Mouse (Mus musculus) G1E (cell line): ENCODE data around the gene Olfr735. TPM values are rescaled to one million over a fixed set of nuclear protein-coding genes. Genes with fewer than 3 reads are reported as not detected.

Experiments used
- ATAC-seq: 2 replicates; pipeline ENCODE4 v1.8.0; 2016; ENCODE audit warnings: mild to moderate bottlenecking; ENCODE audit not compliant: insufficient number of reproducible peaks, poor library complexity, low FRiP score, severe bottlenecking; ENCODE audit errors: extremely low read depth
- DNase-seq: peaks from one replicate; pipeline ENCODE4 v3.0.0; 2012; ENCODE audit warnings: low spot score
- H3K27me3 ChIP-seq: 2 replicates; pipeline ENCODE4 v1.6.1; 2012; ENCODE audit warnings: mild to moderate bottlenecking, low read length, inconsistent platforms; ENCODE audit not compliant: insufficient read depth
- H3K36me3 ChIP-seq: replicated peaks from 2 replicates; pipeline ENCODE3; 2012; ENCODE audit warnings: mild to moderate bottlenecking, inconsistent platforms
- H3K4me1 ChIP-seq: 2 replicates; pipeline ENCODE4 v1.6.1; 2012; ENCODE audit warnings: low read depth, low read length, inconsistent platforms, mixed read lengths; ENCODE audit not compliant: insufficient read depth
- H3K4me3 ChIP-seq: 2 replicates; pipeline ENCODE4 v1.5.1; 2012; ENCODE audit warnings: low read depth, mild to moderate bottlenecking, inconsistent platforms, low read length, moderate library complexity, mixed read lengths
- H3K9me3 ChIP-seq: replicated peaks from 2 replicates; pipeline ENCODE4 v1.6.1; 2012; ENCODE audit warnings: inconsistent platforms
- GATA1 ChIP-seq: IDR thresholded peaks from 2 replicates; pipeline ENCODE4 v1.6.1; 2012; ENCODE audit warnings: borderline replicate concordance, low read length, inconsistent platforms, mixed read lengths
- GATA2 ChIP-seq: IDR thresholded peaks from 2 replicates; pipeline ENCODE4 v1.6.1; 2012; ENCODE audit warnings: low read depth, low read length, inconsistent platforms, borderline replicate concordance
- POLR2AphosphoS5 ChIP-seq: IDR thresholded peaks from 2 replicates; pipeline ENCODE4 v1.6.1; 2012; ENCODE audit warnings: low read depth, low read length, inconsistent platforms; ENCODE audit not compliant: insufficient replicate concordance
- TAL1 ChIP-seq: conservative IDR thresholded peaks from 2 replicates; pipeline ENCODE4 v1.6.1; 2012; ENCODE audit warnings: low read depth, low read length, inconsistent platforms, mixed read lengths
- polyA plus RNA-seq: library from polyadenylated mRNA; stranded (reverse); fragments of >175 nt; gene quantifications from 2 replicates; pipeline ENCODE4 v1.2.3, GENCODE M21; 2012
- total RNA-seq, 2 experiments: library from RNA; stranded (forward) in 1 of 2; stranded (reverse) in 1 of 2; fragments of 200-1000 nt in 1 of 2; fragments of >200 nt in 1 of 2; fragmentation: Nextera tagmentation in 1 of 2; gene quantifications; 2 replicates each; pipeline ENCODE4 v1.2.3; 2014 to 2017

Olfr735 gene
- total and polyA plus RNA-seq, 3 experiments = 0.44 TPM; not detected in 2

- no peak within 1 kb of the TSS for H3K4me3 ChIP-seq
- H3K4me1 ChIP-seq = no peaks in the 10 kb centered on the region
- DNase-seq (no peak), ATAC-seq (no peak)
- TF ChIP-seq TAL1 = no peak
- TF ChIP-seq GATA2 = no peak
- no peak for TF ChIP-seq GATA1
- TF ChIP-seq POLR2AphosphoS5 = no peak
- no peaks in the 10 kb centered on the region for H3K9me3 ChIP-seq
- no peaks in the 10 kb centered on the region for H3K36me3 ChIP-seq
- no peaks in the 10 kb centered on the region for H3K27me3 ChIP-seq
Observed at GRCm38 (mm10) chr14:50326661-50327060, 22.0 kb downstream of the Olfr735 start, which contains the start of gene Olfr734. TSS of gene Olfr734 (minus strand) at chr14:50326761.

- H3K4me3 ChIP-seq = no peak within 1 kb of the TSS
- DNase-seq (no peak), ATAC-seq (no peak)
- no peaks in the 10 kb centered on the region for H3K4me1 ChIP-seq
- no peaks in the 10 kb centered on the region for H3K36me3 ChIP-seq
- no peaks in the 10 kb centered on the region for H3K27me3 ChIP-seq
- no peaks in the 10 kb centered on the region for H3K9me3 ChIP-seq
- TF ChIP-seq GATA1 = no peak
Observed at GRCm38 (mm10) chr14:50301422-50301821, 47.2 kb downstream of the Olfr735 start, which contains the start of gene Olfr733. TSS of gene Olfr733 (minus strand) at chr14:50301522.

Other genes with a start within 250 kb of the Olfr735 start
- gene Olfr727, start 225.7 kb downstream of the Olfr735 start, total RNA-seq (2014; fragmentation: Nextera tagmentation) = not detected in 2 replicates
- not detected in 2 replicates for gene Olfr727, start 225.7 kb downstream of the Olfr735 start, total RNA-seq (2017)
- not detected in 2 replicates for gene Olfr727, start 225.7 kb downstream of the Olfr735 start, polyA plus RNA-seq
- gene Olfr728, start 206.2 kb downstream of the Olfr735 start, total RNA-seq (2014; fragmentation: Nextera tagmentation) = not detected in 2 replicates
- 0.22 and 0.23 TPM in 2 replicates for gene Olfr728, start 206.2 kb downstream of the Olfr735 start, total RNA-seq (2017)
- gene Olfr728, start 206.2 kb downstream of the Olfr735 start, polyA plus RNA-seq = not detected in 2 replicates
- not detected in 2 replicates for gene Olfr729, start 196.0 kb downstream of the Olfr735 start, total RNA-seq (2014; fragmentation: Nextera tagmentation)
- gene Olfr729, start 196.0 kb downstream of the Olfr735 start, total RNA-seq (2017) = under 0.01 and 0.05 TPM in 2 replicates
- gene Olfr729, start 196.0 kb downstream of the Olfr735 start, polyA plus RNA-seq = not detected in 2 replicates
- not detected in 2 replicates for gene Olfr730, start 160.7 kb downstream of the Olfr735 start, total RNA-seq (2014; fragmentation: Nextera tagmentation)
- gene Olfr730, start 160.7 kb downstream of the Olfr735 start, total RNA-seq (2017) = 0.22 and 0.41 TPM in 2 replicates
- gene Olfr730, start 160.7 kb downstream of the Olfr735 start, polyA plus RNA-seq = not detected in 2 replicates
- not detected in 2 replicates for gene Olfr731, start 107.0 kb downstream of the Olfr735 start, total RNA-seq (2014; fragmentation: Nextera tagmentation)
- under 0.01 and 0.22 TPM in 2 replicates for gene Olfr731, start 107.0 kb downstream of the Olfr735 start, total RNA-seq (2017)
- not detected in 2 replicates for gene Olfr731, start 107.0 kb downstream of the Olfr735 start, polyA plus RNA-seq
- not detected in 2 replicates for gene Olfr732, start 64.7 kb downstream of the Olfr735 start, total RNA-seq (2014; fragmentation: Nextera tagmentation)
- gene Olfr732, start 64.7 kb downstream of the Olfr735 start, total RNA-seq (2017) = 0.11 TPM in 1 of 2 replicates, not detected in the other
- not detected in 2 replicates for gene Olfr732, start 64.7 kb downstream of the Olfr735 start, polyA plus RNA-seq
- gene Olfr733, start 47.4 kb downstream of the Olfr735 start, total RNA-seq (2014; fragmentation: Nextera tagmentation) = not detected in 2 replicates
- 0.16 TPM in 1 of 2 replicates, not detected in the other for gene Olfr733, start 47.4 kb downstream of the Olfr735 start, total RNA-seq (2017)
- not detected in 2 replicates for gene Olfr733, start 47.4 kb downstream of the Olfr735 start, polyA plus RNA-seq
- gene Olfr734, start 22.1 kb downstream of the Olfr735 start, total RNA-seq (2014; fragmentation: Nextera tagmentation) = not detected in 2 replicates
- gene Olfr734, start 22.1 kb downstream of the Olfr735 start, total RNA-seq (2017) = 0.06 and 0.16 TPM in 2 replicates
- gene Olfr734, start 22.1 kb downstream of the Olfr735 start, polyA plus RNA-seq = not detected in 2 replicates
- not detected in 2 replicates for gene Tlr11, start 9.0 kb upstream of the Olfr735 start, total RNA-seq (2014; fragmentation: Nextera tagmentation)
- 0.11 TPM in 1 of 2 replicates, not detected in the other for gene Tlr11, start 9.0 kb upstream of the Olfr735 start, total RNA-seq (2017)
- gene Tlr11, start 9.0 kb upstream of the Olfr735 start, polyA plus RNA-seq = not detected in 2 replicates
- gene Olfr736, start 32.3 kb upstream of the Olfr735 start, total RNA-seq (2014; fragmentation: Nextera tagmentation) = not detected in 2 replicates
- gene Olfr736, start 32.3 kb upstream of the Olfr735 start, total RNA-seq (2017) = 0.11 TPM in 1 of 2 replicates, not detected in the other
- not detected in 2 replicates for gene Olfr736, start 32.3 kb upstream of the Olfr735 start, polyA plus RNA-seq
- not detected in 2 replicates for gene Olfr738, start 58.7 kb upstream of the Olfr735 start, total RNA-seq (2014; fragmentation: Nextera tagmentation)
- not detected in 2 replicates for gene Olfr738, start 58.7 kb upstream of the Olfr735 start, total RNA-seq (2017)
- gene Olfr738, start 58.7 kb upstream of the Olfr735 start, polyA plus RNA-seq = not detected in 2 replicates
- not detected in 2 replicates for gene Olfr739, start 69.8 kb upstream of the Olfr735 start, total RNA-seq (2014; fragmentation: Nextera tagmentation)
- gene Olfr739, start 69.8 kb upstream of the Olfr735 start, total RNA-seq (2017) = 0.05 and 0.17 TPM in 2 replicates
- not detected in 2 replicates for gene Olfr739, start 69.8 kb upstream of the Olfr735 start, polyA plus RNA-seq
- not detected in 2 replicates for gene Olfr740, start 96.7 kb upstream of the Olfr735 start, total RNA-seq (2014; fragmentation: Nextera tagmentation)
- 0.06 and 0.11 TPM in 2 replicates for gene Olfr740, start 96.7 kb upstream of the Olfr735 start, total RNA-seq (2017)
- gene Olfr740, start 96.7 kb upstream of the Olfr735 start, polyA plus RNA-seq = not detected in 2 replicates
- not detected in 2 replicates for gene Olfr741, start 123.9 kb upstream of the Olfr735 start, total RNA-seq (2014; fragmentation: Nextera tagmentation)
- 0.16 TPM in 1 of 2 replicates, not detected in the other for gene Olfr741, start 123.9 kb upstream of the Olfr735 start, total RNA-seq (2017)
- gene Olfr741, start 123.9 kb upstream of the Olfr735 start, polyA plus RNA-seq = not detected in 2 replicates
- gene Olfr742, start 154.7 kb upstream of the Olfr735 start, total RNA-seq (2014; fragmentation: Nextera tagmentation) = not detected in 2 replicates
- 0.11 TPM in 1 of 2 replicates, not detected in the other for gene Olfr742, start 154.7 kb upstream of the Olfr735 start, total RNA-seq (2017)
- gene Olfr742, start 154.7 kb upstream of the Olfr735 start, polyA plus RNA-seq = not detected in 2 replicates
- gene Olfr743, start 173.0 kb upstream of the Olfr735 start, total RNA-seq (2014; fragmentation: Nextera tagmentation) = not detected in 2 replicates
- 0.22 and 0.23 TPM in 2 replicates for gene Olfr743, start 173.0 kb upstream of the Olfr735 start, total RNA-seq (2017)
- not detected in 2 replicates for gene Olfr743, start 173.0 kb upstream of the Olfr735 start, polyA plus RNA-seq